Mouse (Mus musculus): ENCODE data around the gene Mmp25.

DNA sequence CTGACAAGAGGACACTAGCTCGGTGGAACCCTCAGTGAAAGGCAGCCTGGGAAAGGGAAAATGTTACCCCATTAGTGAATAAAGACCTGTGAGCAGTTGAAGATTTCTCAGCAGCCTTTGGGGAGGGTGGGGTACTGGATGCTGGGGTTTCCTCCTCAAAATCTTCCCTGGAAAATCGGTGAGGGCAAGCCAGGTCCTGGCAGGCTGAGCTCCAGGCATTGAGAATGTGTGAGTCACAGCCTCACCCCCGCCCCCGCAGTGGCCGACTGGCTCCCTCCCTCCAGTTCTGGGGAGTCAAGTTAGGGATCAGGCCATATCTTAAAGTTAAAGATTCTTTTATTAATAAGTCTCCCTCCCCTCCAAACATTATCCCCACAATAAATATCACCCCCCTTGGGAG lies 30.1 kb upstream of the Mmp25 start:
- TF ChIP-seq CTCF (IDR thresholded peaks at IDR 0.05; ENCODE audit: low read depth) = no peak
- no peak for TF ChIP-seq EP300 (IDR thresholded peaks at IDR 0.05; ENCODE audit: low read depth)

Measured in liver, embryonic 14.5 days (tissue).